In the genomic region with DNA sequence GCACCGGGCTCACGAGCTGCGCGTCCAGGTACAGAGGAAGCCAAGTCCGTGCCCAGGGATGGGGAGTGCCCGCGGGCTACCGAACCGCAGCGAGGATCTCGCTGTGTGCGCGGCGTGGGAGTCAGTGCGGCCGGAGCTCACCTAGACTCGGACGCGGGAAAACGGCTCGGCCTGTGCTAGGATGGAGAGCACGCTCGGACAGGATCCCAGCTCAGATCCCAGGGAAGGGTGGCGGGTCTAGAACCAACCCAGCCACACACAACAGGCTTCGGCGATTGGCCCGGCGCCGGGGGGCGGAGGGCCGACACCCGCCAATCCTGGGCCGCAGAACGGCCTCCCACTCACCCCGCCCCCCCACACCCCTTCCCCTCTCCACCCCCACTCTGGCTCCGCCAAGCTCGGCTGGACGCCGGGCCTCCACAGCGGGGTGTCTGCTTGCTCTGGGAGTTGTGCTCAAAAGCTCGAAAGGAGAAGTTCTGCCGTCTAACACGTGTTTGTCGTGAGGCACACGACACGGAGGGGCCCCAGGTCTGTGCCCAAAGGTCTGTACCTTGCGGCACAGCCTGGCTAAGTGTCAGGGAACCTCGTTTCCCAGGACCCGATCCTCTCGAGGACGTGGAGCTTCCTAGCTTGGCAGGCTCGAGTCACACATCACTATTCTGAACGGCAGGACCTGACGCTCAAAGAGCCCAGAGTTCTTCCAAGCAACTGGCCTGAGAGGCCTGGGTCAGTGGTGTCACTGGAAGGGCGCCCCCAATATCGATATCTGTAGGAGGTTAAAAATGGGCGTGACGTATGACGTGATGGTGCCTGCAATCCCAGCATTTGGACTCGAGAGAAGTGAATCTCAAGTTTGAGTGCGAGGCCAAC, we compare ENCODE assay signal across 8 mouse cellular contexts. TPM values are rescaled to one million over a fixed set of nuclear protein-coding genes. Genes with fewer than 3 reads are reported as not detected.
DNase-seq lines count a peak whose midpoint lies in the region; ATAC-seq lines count a peak whose summit lies in the region.

A gene (minus strand): TSS at position 297 of the 870 bp plus-strand sequence.

- H3K4me2 ChIP-seq in hindbrain, embryonic 11.5 days (replicated peaks; ENCODE audit: low read depth, low read length) = peak within 1 kb of the TSS; percentile 95

- H3K4me3 ChIP-seq in hindbrain, embryonic 11.5 days (ENCODE audit: low read depth, low read length) = peak within 1 kb of the TSS; percentile 46

- H3K9me3 ChIP-seq in hindbrain, embryonic 11.5 days (ENCODE audit: control insufficient read depth, low read length) = no peaks in the 10 kb centered on the region

- H3K9ac ChIP-seq in hindbrain, embryonic 11.5 days (ENCODE audit: low read depth, low read length) = peak within 1 kb of the TSS; percentile 49; the same call in 1 of the 2 replicates

- H3K27ac ChIP-seq in hindbrain, embryonic 11.5 days (ENCODE audit: low read depth, low read length) = no peak within 1 kb of the TSS

- ATAC-seq in hindbrain, embryonic 11.5 days (ENCODE audit: low FRiP score) = peak; percentile 77

- peaks cover 5% of the 10 kb centered on the region for H3K4me1 ChIP-seq in hindbrain, embryonic 11.5 days (replicated peaks; ENCODE audit: control insufficient read depth, insufficient read depth, low read length)

- no peaks in the 10 kb centered on the region for H3K36me3 ChIP-seq in hindbrain, embryonic 11.5 days (ENCODE audit: control insufficient read depth, insufficient read depth, low read length)

- peaks cover 15% of the 10 kb centered on the region for H3K27me3 ChIP-seq in hindbrain, embryonic 11.5 days (ENCODE audit: control insufficient read depth, insufficient read depth, low read length)

- WGBS in hindbrain, embryonic 11.5 days = 1% methylated on average over 58 of the region's 61 CpGs

- peak; percentile 81 for DNase-seq in Muller cell, postnatal 12 days (ENCODE audit: inconsistent ontology term)
- peak; percentile 47 for DNase-seq in cerebellum, adult 9-11 months
- DNase-seq in frontal cortex, postnatal 14 days (ENCODE audit: low spot score in 2 of 2) = peak; percentile 47 to 55
- DNase-seq in hindbrain, embryonic 11.5 days (ENCODE audit: low spot score) = peak; percentile 68
- peak; percentile 47 to 60 for DNase-seq in layer of hippocampus, postnatal 25 days (ENCODE audit: extremely low spot score in 1 of 2, low spot score in 1 of 2)
- DNase-seq in lung, postnatal 25 days (ENCODE audit: low spot score) = peak; percentile 84
- peak; percentile 19 for DNase-seq in retina, postnatal 7 days (ENCODE audit: low read depth, low spot score)
- peak; percentile 53 for DNase-seq in urinary bladder, postnatal 25 days (ENCODE audit: low spot score)

RNA-seq across cellular contexts. Expression of the gene that starts here (rescaled TPM):
- polyA plus RNA-seq in hindbrain, embryonic 11.5 days (2014; fragmentation: Nextera tagmentation; extraction: Ambion mirVana) = 0.74 and 2.6 TPM in 2 replicates
- 10 to 100 TPM; 56.3 to 58.1 TPM for total RNA-seq in layer of hippocampus, postnatal 25 days (2021)

Comparison
In these comparisons a context has a peak if more than half of its experiments do, and no peak if none do; other contexts are left out.
1. DNase-seq: peak in every context shown above with its lines; median percentile 84 in lung, postnatal 25 days; 81 in Muller cell, postnatal 12 days; 68 in hindbrain, embryonic 11.5 days; 54 in layer of hippocampus, postnatal 25 days; 53 in urinary bladder, postnatal 25 days; 51 in frontal cortex, postnatal 14 days; 47 in cerebellum, adult 9-11 months; 19 in retina, postnatal 7 days.